Mouse (Mus musculus) testis, adult 2 months (tissue): ENCODE data around the gene Oas2.

Experiments used
- CTCF ChIP-seq: fragments of 200-500 bp; IDR thresholded peaks from 2 replicates; pipeline ENCODE4 v1.5.1; 2012; ENCODE audit warnings: low read depth, mild to moderate bottlenecking, inconsistent platforms, low read length, moderate library complexity; ENCODE audit not compliant: control insufficient read depth, insufficient read depth, insufficient replicate concordance
- POLR2A ChIP-seq: fragments of 200-500 bp; IDR thresholded peaks from 2 replicates; pipeline ENCODE4 v1.6.1; 2012; ENCODE audit warnings: low read depth, mild to moderate bottlenecking, inconsistent platforms, low read length, moderate library complexity; ENCODE audit not compliant: control insufficient read depth

GRCm38 (mm10) chr5:120761901-120762300 is 12.2 kb upstream of the Oas2 start:
- TF ChIP-seq CTCF (no peak), POLR2A (no peak)
